Mouse (Mus musculus) kidney, embryonic 14.5 days (tissue): ENCODE results near the gene Btbd19. TPM values are rescaled to one million over a fixed set of nuclear protein-coding genes. Genes with fewer than 3 reads are reported as not detected.
A peak's percentile ranks its signal among the peaks of the same experiment; 100 is the strongest.

Experiments used
- ATAC-seq: fragments of 200-750 bp; cut with Nextera tagmentation; 2 replicates; pipeline ENCODE4 v1.8.0; 2017; ENCODE audit warnings: moderate number of reproducible peaks, mild to moderate bottlenecking, moderate TSS enrichment, moderate library complexity; ENCODE audit not compliant: low FRiP score, low TSS enrichment
- H3K27ac ChIP-seq: fragments of 300-500 bp; sonication (generic); 2 replicates; pipeline ENCODE4 v1.5.1; 2014; ENCODE audit warnings: low read depth, mild to moderate bottlenecking, low read length, moderate library complexity, mixed read lengths
- H3K27me3 ChIP-seq: fragments of 300-500 bp; sonication (generic); 2 replicates; pipeline ENCODE4 v1.6.1; 2014; ENCODE audit warnings: mild to moderate bottlenecking, low read length; ENCODE audit not compliant: control insufficient read depth, insufficient read depth
- H3K36me3 ChIP-seq: fragments of 300-500 bp; sonication (generic); 2 replicates; pipeline ENCODE4 v1.6.1; 2014; ENCODE audit warnings: low read length, mixed read lengths; ENCODE audit not compliant: control insufficient read depth, insufficient read depth
- H3K4me1 ChIP-seq: fragments of 300-500 bp; sonication (generic); 2 replicates; pipeline ENCODE4 v1.6.1; 2014; ENCODE audit warnings: low read length, mixed read lengths; ENCODE audit not compliant: control insufficient read depth, insufficient read depth
- H3K4me2 ChIP-seq: fragments of 300-500 bp; sonication (generic); replicated peaks from 2 replicates; pipeline ENCODE4 v1.6.1; 2014; ENCODE audit warnings: low read depth, mild to moderate bottlenecking, low read length
- H3K4me3 ChIP-seq: fragments of 300-500 bp; sonication (generic); 2 replicates; pipeline ENCODE4 v1.5.1; 2014; ENCODE audit warnings: mild to moderate bottlenecking, low read length
- H3K9ac ChIP-seq: fragments of 300-500 bp; sonication (generic); 2 replicates; pipeline ENCODE4 v1.6.1; 2014; ENCODE audit warnings: low read depth, mild to moderate bottlenecking, low read length, moderate library complexity
- H3K9me3 ChIP-seq: fragments of 300-500 bp; sonication (generic); 2 replicates; pipeline ENCODE4 v1.6.1; 2016; ENCODE audit warnings: low read length; ENCODE audit not compliant: control insufficient read depth
- WGBS: fragments of 180-500 bp; shearing (Covaris S2); extraction: QIAGEN DNeasy Blood & Tissue Kit; methylation state at CpG from one replicate; pipeline ENCODE4 v1.1.7; 2014; 5-methylcytosine and 5-hydroxymethylcytosine counted together
- polyA plus RNA-seq: library from polyadenylated mRNA; unstranded; fragments of >200 nt; fragmentation: Nextera tagmentation; extraction: Ambion mirVana; gene quantifications from 2 replicates; pipeline ENCODE4 v1.2.1, GENCODE M21; 2014

The Btbd19 gene
- 6.2 TPM in 2 replicates for polyA plus RNA-seq

DNA sequence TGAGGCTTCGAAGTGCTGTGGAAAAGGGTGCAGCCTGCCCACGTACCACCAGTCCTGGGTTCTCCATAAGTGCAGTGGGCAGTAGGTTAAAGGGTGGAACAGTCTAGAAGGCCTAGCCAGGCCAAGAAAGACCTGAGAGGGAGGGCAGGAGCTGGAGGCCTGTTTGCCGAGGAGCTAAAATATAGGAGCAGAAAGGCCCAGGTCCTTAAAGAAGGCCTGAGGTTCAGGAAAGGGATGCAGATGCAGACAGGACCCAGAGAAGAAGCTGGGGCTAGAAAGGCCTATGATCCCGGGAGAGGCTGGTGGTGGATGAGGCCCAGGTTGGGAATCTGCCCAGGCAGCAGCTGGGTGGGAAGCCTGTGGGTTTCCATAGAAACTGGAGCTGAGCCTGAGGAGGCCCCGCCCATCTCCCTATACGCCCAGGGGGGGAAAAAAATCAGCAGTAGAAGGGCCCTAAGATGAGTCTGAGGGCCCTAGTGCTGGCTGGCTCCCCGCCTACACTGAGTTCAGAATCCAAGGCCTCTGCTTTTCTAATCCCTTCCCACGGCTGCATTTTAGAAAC is at the start of gene Btbd19:
Btbd19 (minus strand) TSS at position 378 of the 562 bp plus-strand sequence.
- Histone ChIP-seq H3K4me1 (peaks cover 22% of the 10 kb centered on the region), H3K9me3 (no peaks in the 10 kb centered on the region), H3K27ac (peak within 1 kb of the TSS; percentile 87), H3K4me3 (no peak within 1 kb of the TSS), H3K9ac (peak within 1 kb of the TSS; percentile 42), H3K4me2 (peak within 1 kb of the TSS; percentile 18; the same call in 1 of the 2 replicates), H3K36me3 (no peaks in the 10 kb centered on the region; the same call in 1 of the 2 replicates), H3K27me3 (no peaks in the 10 kb centered on the region)
- 35% methylated on average over 8 of the region's 8 CpGs for WGBS
- ATAC-seq: peak; percentile 22; the same call in 1 of the 2 replicates

DNA sequence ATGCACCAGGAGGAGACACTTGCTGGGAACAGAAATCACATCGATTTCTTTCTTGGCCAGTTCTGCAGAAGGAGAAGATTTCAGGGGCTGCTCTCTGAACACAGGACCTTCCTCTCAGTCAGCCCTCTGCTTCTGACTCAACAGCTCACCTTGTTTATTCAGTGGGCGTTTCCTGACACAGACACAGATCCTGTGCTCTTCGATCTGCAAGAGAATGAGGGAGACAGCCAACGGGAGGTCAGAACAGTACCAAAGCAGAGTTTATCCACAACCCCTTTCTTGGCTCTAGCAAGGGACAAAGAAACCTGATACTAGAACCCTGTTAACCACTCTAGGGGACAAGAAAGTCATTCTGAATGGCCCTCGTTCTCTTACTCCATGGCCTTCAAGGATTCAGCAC is 44.4 kb upstream of the Btbd19 start:
- no peak for ATAC-seq
- H3K27me3 ChIP-seq: no peaks in the 10 kb centered on the region
- H3K4me2 ChIP-seq: no peak overlapping the region
- WGBS: 90% methylated on average over 5 of the region's 5 CpGs
- H3K9me3 ChIP-seq: no peaks in the 10 kb centered on the region
- H3K36me3 ChIP-seq: peaks cover 97% of the 10 kb centered on the region
- H3K4me1 ChIP-seq: no peaks in the 10 kb centered on the region
- no peak overlapping the region for H3K4me3 ChIP-seq
- H3K9ac ChIP-seq: no peak overlapping the region
- H3K27ac ChIP-seq: no peak overlapping the region

GRCm38 (mm10) chr4:117161183-117161582 is 35.7 kb upstream of the Btbd19 start:
- Histone ChIP-seq H3K27me3 (no peaks in the 10 kb centered on the region), H3K4me3 (no peak overlapping the region), H3K27ac (no peak overlapping the region), H3K36me3 (peaks cover 73% of the 10 kb centered on the region), H3K4me2 (no peak overlapping the region), H3K9ac (no peak overlapping the region), H3K4me1 (no peaks in the 10 kb centered on the region), H3K9me3 (no peaks in the 10 kb centered on the region)
- ATAC-seq: no peak
- 69% methylated on average over 4 of the region's 4 CpGs for WGBS

GRCm38 (mm10) chr4:117159666-117160065 is 34.1 kb upstream of the Btbd19 start:
- Histone ChIP-seq H3K4me2 (no peak overlapping the region), H3K27me3 (no peaks in the 10 kb centered on the region), H3K9me3 (no peaks in the 10 kb centered on the region), H3K27ac (no peak overlapping the region), H3K4me3 (no peak overlapping the region), H3K4me1 (no peaks in the 10 kb centered on the region), H3K9ac (no peak overlapping the region), H3K36me3 (peaks cover 58% of the 10 kb centered on the region)
- no peak for ATAC-seq
- WGBS: 84% methylated on average over 10 of the region's 10 CpGs

- H3K27ac ChIP-seq: peak overlapping the region; percentile 0; the same call in 1 of the 2 replicates
- no peaks in the 10 kb centered on the region for H3K27me3 ChIP-seq
- peak overlapping the region; percentile 98; the same call in 1 of the 2 replicates for H3K9ac ChIP-seq
- peaks cover 18% of the 10 kb centered on the region; the same call in 1 of the 2 replicates for H3K4me1 ChIP-seq
- H3K4me2 ChIP-seq: peak overlapping the region; percentile 32; the same call in 1 of the 2 replicates
- 31% methylated on average over 6 of the region's 6 CpGs for WGBS
- peaks cover 58% of the 10 kb centered on the region for H3K36me3 ChIP-seq
- H3K9me3 ChIP-seq: no peaks in the 10 kb centered on the region
- peak overlapping the region; percentile 92 for H3K4me3 ChIP-seq
- ATAC-seq: no peak
These were observed 30.8 kb upstream of the Btbd19 start for GRCm38 (mm10) chr4:117156372-117156771.

- H3K36me3 ChIP-seq: peaks cover 58% of the 10 kb centered on the region
- WGBS: under 1% methylated on average over 52 of the region's 52 CpGs
- peak; percentile 94 for ATAC-seq
- peak within 1 kb of the TSS; percentile 98 for H3K9ac ChIP-seq
- peak within 1 kb of the TSS; percentile 60 for H3K4me2 ChIP-seq
- no peaks in the 10 kb centered on the region for H3K9me3 ChIP-seq
- peaks cover 18% of the 10 kb centered on the region; the same call in 1 of the 2 replicates for H3K4me1 ChIP-seq
- H3K27me3 ChIP-seq: no peaks in the 10 kb centered on the region
- peak within 1 kb of the TSS; percentile 96 for H3K27ac ChIP-seq
- peak within 1 kb of the TSS; percentile 92 for H3K4me3 ChIP-seq
These were observed 30.3 kb upstream of the Btbd19 start, which contains the start of gene Rps8 for GRCm38 (mm10) chr4:117155792-117156355. Gene Rps8 (minus strand): TSS chr4:117156243.

GRCm38 (mm10) chr4:117155020-117155791 is 29.7 kb upstream of the Btbd19 start:
- Histone ChIP-seq H3K9ac (peak overlapping the region; percentile 98), H3K4me1 (peaks cover 18% of the 10 kb centered on the region; the same call in 1 of the 2 replicates), H3K9me3 (no peaks in the 10 kb centered on the region), H3K36me3 (peaks cover 58% of the 10 kb centered on the region), H3K27me3 (no peaks in the 10 kb centered on the region), H3K4me3 (peak overlapping the region; percentile 92), H3K4me2 (peak overlapping the region; percentile 60), H3K27ac (peak overlapping the region; percentile 96)
- WGBS: 1% methylated on average over 44 of the region's 44 CpGs
- no peak for ATAC-seq

DNA sequence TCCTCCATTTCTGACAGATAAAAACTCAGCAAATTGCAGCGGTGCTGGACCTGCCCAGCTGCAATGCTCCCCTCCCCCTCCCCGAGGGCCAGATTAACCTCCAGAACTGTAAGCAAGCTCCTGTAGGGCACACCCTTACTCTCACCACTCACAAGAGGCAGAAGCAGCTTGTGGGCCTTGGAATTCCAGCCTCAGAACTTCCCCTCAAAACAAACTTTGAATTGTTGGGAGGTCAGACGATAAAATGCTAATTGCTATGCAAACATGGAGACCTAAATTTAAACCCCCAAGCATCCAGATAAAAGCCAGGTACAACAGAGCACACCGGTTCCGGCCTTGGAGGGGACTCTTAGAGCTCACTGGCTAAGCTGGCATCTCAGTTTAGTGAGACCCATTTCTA is 27.2 kb upstream of the Btbd19 start:
- Histone ChIP-seq H3K9me3 (no peaks in the 10 kb centered on the region), H3K36me3 (peaks cover 55% of the 10 kb centered on the region), H3K4me2 (no peak overlapping the region; the same call in 1 of the 2 replicates), H3K27ac (0 out of 2 replicates have a peak overlapping the region, but pooled peaks have one; percentile 24), H3K27me3 (no peaks in the 10 kb centered on the region), H3K9ac (no peak overlapping the region), H3K4me3 (no peak overlapping the region), H3K4me1 (peaks cover 18% of the 10 kb centered on the region; the same call in 1 of the 2 replicates)
- no peak for ATAC-seq
- WGBS: 86% methylated on average over 5 of the region's 5 CpGs
